Mouse (Mus musculus) hindbrain, embryonic 14.5 days (tissue): ENCODE results near the gene Pou2f1. TPM values are rescaled to one million over a fixed set of nuclear protein-coding genes. Genes with fewer than 3 reads are reported as not detected.

Experiments used
- ATAC-seq: fragments of 200-750 bp; cut with Nextera tagmentation; 2 replicates; pipeline ENCODE4 v1.8.0; 2017; ENCODE audit warnings: moderate number of reproducible peaks, mild to moderate bottlenecking, moderate TSS enrichment, moderate library complexity; ENCODE audit not compliant: low FRiP score
- DNase-seq: peaks from one replicate; pipeline ENCODE4 v3.0.0-alpha.2; 2015; ENCODE audit warnings: low spot score
- H3K27ac ChIP-seq: fragments of 300-500 bp; sonication (generic); 2 replicates; pipeline ENCODE4 v1.5.1; 2014; ENCODE audit warnings: mild to moderate bottlenecking, moderate library complexity
- H3K27me3 ChIP-seq: fragments of 300-500 bp; sonication (generic); 2 replicates; pipeline ENCODE4 v1.6.1; 2014; ENCODE audit warnings: mild to moderate bottlenecking, low read length, mixed read lengths; ENCODE audit not compliant: control insufficient read depth, insufficient read depth
- H3K36me3 ChIP-seq: fragments of 300-500 bp; sonication (generic); replicated peaks from 2 replicates; pipeline ENCODE4 v1.6.1; 2014; ENCODE audit not compliant: control insufficient read depth, insufficient read depth
- H3K4me1 ChIP-seq: fragments of 300-500 bp; sonication (generic); replicated peaks from 2 replicates; pipeline ENCODE4 v1.6.1; 2014; ENCODE audit warnings: antibody characterized with exemption, low read length, mixed read lengths; ENCODE audit not compliant: control insufficient read depth, insufficient read depth
- H3K4me2 ChIP-seq: fragments of 300-500 bp; sonication (generic); replicated peaks from 2 replicates; pipeline ENCODE4 v1.6.1; 2014; ENCODE audit warnings: mild to moderate bottlenecking, moderate library complexity
- H3K4me3 ChIP-seq: fragments of 300-500 bp; sonication (generic); replicated peaks from 2 replicates; pipeline ENCODE4 v1.5.1; 2014; ENCODE audit warnings: mild to moderate bottlenecking, low read length
- H3K9ac ChIP-seq: fragments of 300-500 bp; sonication (generic); 2 replicates; pipeline ENCODE4 v1.6.1; 2014
- H3K9me3 ChIP-seq: fragments of 300-500 bp; sonication (generic); 2 replicates; pipeline ENCODE4 v1.6.1; 2016; ENCODE audit warnings: low read length; ENCODE audit not compliant: control insufficient read depth
- WGBS: fragments of 180-500 bp; shearing (Covaris S2); extraction: QIAGEN DNeasy Blood & Tissue Kit; methylation state at CpG from one replicate; pipeline ENCODE4 v1.1.7; 2014; 5-methylcytosine and 5-hydroxymethylcytosine counted together
- polyA plus RNA-seq: library from polyadenylated mRNA; unstranded; fragments of >200 nt; fragmentation: Nextera tagmentation; extraction: Ambion mirVana; gene quantifications from 2 replicates; pipeline ENCODE4 v1.2.1, GENCODE M21; 2014

Gene Pou2f1
- polyA plus RNA-seq, result 18.1 and 19.2 TPM in 2 replicates

GRCm38 (mm10) chr1:166002520-166003155, at the start of gene Pou2f1:
Gene Pou2f1, minus strand, starts transcription at chr1:166002678.
- Histone ChIP-seq H3K9me3 (no peaks in the 10 kb centered on the region), H3K27ac (peak within 1 kb of the TSS; percentile 94), H3K4me2 (peak within 1 kb of the TSS; percentile 91), H3K4me3 (peak within 1 kb of the TSS; percentile 87), H3K4me1 (peaks cover 13% of the 10 kb centered on the region), H3K9ac (peak within 1 kb of the TSS; percentile 98), H3K27me3 (no peaks in the 10 kb centered on the region), H3K36me3 (no peaks in the 10 kb centered on the region)
- ATAC-seq (peak; percentile 90), DNase-seq (peak; percentile 99)
- under 1% methylated on average over 57 of the region's 61 CpGs for WGBS

- H3K27me3 ChIP-seq, result peaks cover 23% of the 10 kb centered on the region
- H3K9me3 ChIP-seq, result no peaks in the 10 kb centered on the region
- no peaks in the 10 kb centered on the region for H3K36me3 ChIP-seq
- WGBS, result 9% methylated on average over 11 of the region's 11 CpGs
- peaks cover 39% of the 10 kb centered on the region for H3K4me1 ChIP-seq
- peak overlapping the region; percentile 91 for H3K4me2 ChIP-seq
- peak overlapping the region; percentile 35 for H3K4me3 ChIP-seq
- peak; percentile 30 for DNase-seq
- H3K9ac ChIP-seq, result peak overlapping the region; percentile 51; the same call in 1 of the 2 replicates
- peak; percentile 74; the same call in 1 of the 2 replicates for ATAC-seq
- peak overlapping the region; percentile 10; the same call in 1 of the 2 replicates for H3K27ac ChIP-seq
Observed at GRCm38 (mm10) chr1:166049046-166049827, 46.8 kb upstream of the Pou2f1 start.

- H3K4me1 ChIP-seq, result peaks cover 39% of the 10 kb centered on the region
- WGBS, result under 1% methylated on average over 23 of the region's 23 CpGs
- ATAC-seq, result 0 out of 2 replicates have a peak, but pooled peaks have one; percentile 11
- peak; percentile 53 for DNase-seq
- no peaks in the 10 kb centered on the region for H3K9me3 ChIP-seq
- peak overlapping the region; percentile 51 for H3K9ac ChIP-seq
- H3K27ac ChIP-seq, result peak overlapping the region; percentile 10
- no peaks in the 10 kb centered on the region for H3K36me3 ChIP-seq
- H3K4me2 ChIP-seq, result peak overlapping the region; percentile 91
- peak overlapping the region; percentile 35 for H3K4me3 ChIP-seq
- peaks cover 23% of the 10 kb centered on the region for H3K27me3 ChIP-seq
Observed at GRCm38 (mm10) chr1:166048230-166048911, 45.9 kb upstream of the Pou2f1 start.

GRCm38 (mm10) chr1:166047505-166048170, 45.2 kb upstream of the Pou2f1 start:
- no peaks in the 10 kb centered on the region for H3K36me3 ChIP-seq
- 4% methylated on average over 25 of the region's 25 CpGs for WGBS
- H3K27me3 ChIP-seq, result peaks cover 23% of the 10 kb centered on the region
- peak overlapping the region; percentile 91 for H3K4me2 ChIP-seq
- DNase-seq, result no peak
- H3K9me3 ChIP-seq, result no peaks in the 10 kb centered on the region
- H3K9ac ChIP-seq, result peak overlapping the region; percentile 51; the same call in 1 of the 2 replicates
- H3K4me1 ChIP-seq, result peaks cover 39% of the 10 kb centered on the region
- H3K27ac ChIP-seq, result no peak overlapping the region
- 0 out of 2 replicates have a peak, but pooled peaks have one; percentile 3 for ATAC-seq
- H3K4me3 ChIP-seq, result peak overlapping the region; percentile 35

GRCm38 (mm10) chr1:166045894-166046197, 43.4 kb upstream of the Pou2f1 start:
- Histone ChIP-seq H3K4me1 (peaks cover 39% of the 10 kb centered on the region), H3K9me3 (no peaks in the 10 kb centered on the region), H3K27ac (no peak overlapping the region), H3K36me3 (no peaks in the 10 kb centered on the region), H3K4me3 (no peak overlapping the region), H3K4me2 (no peak overlapping the region), H3K27me3 (peaks cover 23% of the 10 kb centered on the region), H3K9ac (no peak overlapping the region)
- ATAC-seq (no peak), DNase-seq (no peak)
- WGBS, result 50% methylated on average over 4 of the region's 4 CpGs

GRCm38 (mm10) chr1:166045060-166045893, 42.8 kb upstream of the Pou2f1 start:
- H3K9me3 ChIP-seq, result no peaks in the 10 kb centered on the region
- 19% methylated on average over 14 of the region's 14 CpGs for WGBS
- H3K4me2 ChIP-seq, result no peak overlapping the region
- peaks cover 39% of the 10 kb centered on the region for H3K4me1 ChIP-seq
- H3K9ac ChIP-seq, result no peak overlapping the region
- no peak overlapping the region for H3K4me3 ChIP-seq
- ATAC-seq (no peak), DNase-seq (no peak)
- no peak overlapping the region for H3K27ac ChIP-seq
- H3K36me3 ChIP-seq, result no peaks in the 10 kb centered on the region
- peaks cover 23% of the 10 kb centered on the region for H3K27me3 ChIP-seq

- no peak overlapping the region for H3K4me2 ChIP-seq
- peaks cover 29% of the 10 kb centered on the region; the same call in 1 of the 2 replicates for H3K4me1 ChIP-seq
- H3K9me3 ChIP-seq, result no peaks in the 10 kb centered on the region
- H3K4me3 ChIP-seq, result no peak overlapping the region
- no peak overlapping the region for H3K27ac ChIP-seq
- ATAC-seq (0 out of 2 replicates have a peak, but pooled peaks have one; percentile 43), DNase-seq (no peak)
- no peaks in the 10 kb centered on the region for H3K36me3 ChIP-seq
- H3K27me3 ChIP-seq, result peaks cover 20% of the 10 kb centered on the region
- no peak overlapping the region for H3K9ac ChIP-seq
- 72% methylated on average over 21 of the region's 21 CpGs for WGBS
Observed at GRCm38 (mm10) chr1:166043451-166044149, 41.1 kb upstream of the Pou2f1 start.

- ATAC-seq, result no peak
- WGBS, result 67% methylated on average over 1 of the region's 1 CpGs
- Histone ChIP-seq H3K36me3 (no peaks in the 10 kb centered on the region), H3K4me1 (0 out of 2 replicates have a peak, but pooled peaks cover 14% of the 10 kb centered on the region), H3K4me3 (no peak overlapping the region), H3K27ac (no peak overlapping the region), H3K9me3 (no peaks in the 10 kb centered on the region), H3K27me3 (peaks cover 4% of the 10 kb centered on the region; the same call in 1 of the 2 replicates), H3K4me2 (no peak overlapping the region), H3K9ac (no peak overlapping the region)
- no peak for DNase-seq
Observed at GRCm38 (mm10) chr1:166041501-166041900, 39.0 kb upstream of the Pou2f1 start.
